Mouse (Mus musculus) midbrain, embryonic 11.5 days (tissue): ENCODE data around the gene Nudt5. TPM values are rescaled to one million over a fixed set of nuclear protein-coding genes. Genes with fewer than 3 reads are reported as not detected.
A peak's percentile ranks its signal among the peaks of the same experiment; 100 is the strongest.

ENCODE experiments used
- ATAC-seq: fragments of 200-750 bp; cut with Nextera tagmentation; 2 replicates; pipeline ENCODE4 v1.8.0; 2017; ENCODE audit warnings: moderate TSS enrichment, moderate library complexity; ENCODE audit not compliant: low FRiP score
- DNase-seq: peaks from one replicate; pipeline ENCODE4 v3.0.0; 2015; ENCODE audit warnings: low spot score; ENCODE audit errors: missing footprints
- H3K27ac ChIP-seq: fragments of 300-500 bp; sonication (generic); 2 replicates; pipeline ENCODE4 v1.5.1; 2014; ENCODE audit warnings: low read depth, low read length
- H3K27me3 ChIP-seq: fragments of 300-500 bp; sonication (generic); 2 replicates; pipeline ENCODE4 v1.6.1; 2014; ENCODE audit warnings: mild to moderate bottlenecking, low read length, moderate library complexity, mixed read lengths; ENCODE audit not compliant: control insufficient read depth, insufficient read depth
- H3K36me3 ChIP-seq: fragments of 300-500 bp; sonication (generic); 2 replicates; pipeline ENCODE4 v1.6.1; 2014; ENCODE audit warnings: mild to moderate bottlenecking, low read length, moderate library complexity, mixed read lengths; ENCODE audit not compliant: control insufficient read depth, insufficient read depth
- H3K4me1 ChIP-seq: fragments of 300-500 bp; sonication (generic); 2 replicates; pipeline ENCODE4 v1.6.1; 2014; ENCODE audit warnings: low read length; ENCODE audit not compliant: control insufficient read depth, insufficient read depth
- H3K4me2 ChIP-seq: fragments of 300-500 bp; sonication (generic); 2 replicates; pipeline ENCODE4 v1.6.1; 2014; ENCODE audit warnings: mild to moderate bottlenecking, moderate library complexity
- H3K4me3 ChIP-seq: fragments of 300-500 bp; sonication (generic); 2 replicates; pipeline ENCODE4 v1.5.1; 2014; ENCODE audit warnings: low read depth, low read length
- H3K9ac ChIP-seq: fragments of 300-500 bp; sonication (generic); 2 replicates; pipeline ENCODE4 v1.6.1; 2014; ENCODE audit warnings: low read length
- H3K9me3 ChIP-seq: fragments of 300-500 bp; sonication (generic); 2 replicates; pipeline ENCODE4 v1.6.1; 2016; ENCODE audit warnings: low read length; ENCODE audit not compliant: control insufficient read depth
- WGBS: fragments of 180-500 bp; shearing (Covaris S2); extraction: QIAGEN DNeasy Blood & Tissue Kit; methylation state at CpG from one replicate; pipeline ENCODE4 v1.1.7; 2014; 5-methylcytosine and 5-hydroxymethylcytosine counted together
- polyA plus RNA-seq: library from polyadenylated mRNA; unstranded; fragments of >200 nt; fragmentation: Nextera tagmentation; extraction: Ambion mirVana; gene quantifications from 2 replicates; pipeline ENCODE4 v1.2.1, GENCODE M21; 2014

Nudt5 gene
- polyA plus RNA-seq, 1 experiment from 2014 or later: 95.4 TPM

- DNase-seq: peak; percentile 100
- ATAC-seq: peak; percentile 100
- Histone ChIP-seq H3K27ac (peak within 1 kb of the TSS; percentile 77), H3K36me3 (peaks cover 3% of the 10 kb centered on the region; the same call in 1 of the 2 replicates), H3K9ac (peak within 1 kb of the TSS; percentile 93), H3K27me3 (no peaks in the 10 kb centered on the region), H3K4me3 (peak within 1 kb of the TSS; percentile 81), H3K4me1 (peaks cover 3% of the 10 kb centered on the region), H3K4me2 (peak within 1 kb of the TSS; percentile 67), H3K9me3 (no peaks in the 10 kb centered on the region)
- under 1% methylated on average over 62 of the region's 62 CpGs for WGBS
These were observed 50.2 kb downstream of the Nudt5 start, which contains the start of gene Sec61a2 for GRCm38 (mm10) chr2:5894843-5895570. Gene Sec61a2, minus strand, starts transcription at chr2:5895432.

GRCm38 (mm10) chr2:5900145-5900544, 55.3 kb downstream of the Nudt5 start:
- no peak for DNase-seq
- Histone ChIP-seq H3K9ac (no peak overlapping the region), H3K4me1 (no peaks in the 10 kb centered on the region), H3K9me3 (no peaks in the 10 kb centered on the region), H3K27me3 (no peaks in the 10 kb centered on the region), H3K4me2 (no peak overlapping the region), H3K36me3 (peaks cover 2% of the 10 kb centered on the region; the same call in 1 of the 2 replicates), H3K4me3 (no peak overlapping the region), H3K27ac (no peak overlapping the region)
- 60% methylated on average over 5 of the region's 5 CpGs for WGBS
- ATAC-seq: no peak

- no peaks in the 10 kb centered on the region for H3K27me3 ChIP-seq
- H3K27ac ChIP-seq: no peak overlapping the region
- no peak overlapping the region for H3K4me2 ChIP-seq
- no peak for ATAC-seq
- H3K9ac ChIP-seq: no peak overlapping the region
- no peaks in the 10 kb centered on the region for H3K4me1 ChIP-seq
- 81% methylated on average over 5 of the region's 5 CpGs for WGBS
- no peak overlapping the region for H3K4me3 ChIP-seq
- no peaks in the 10 kb centered on the region for H3K9me3 ChIP-seq
- no peak for DNase-seq
- H3K36me3 ChIP-seq: peaks cover 2% of the 10 kb centered on the region; the same call in 1 of the 2 replicates
These were observed 61.3 kb downstream of the Nudt5 start for GRCm38 (mm10) chr2:5906092-5906491.

- Histone ChIP-seq H3K4me2 (no peak overlapping the region), H3K4me1 (no peaks in the 10 kb centered on the region), H3K27me3 (no peaks in the 10 kb centered on the region), H3K9me3 (no peaks in the 10 kb centered on the region), H3K4me3 (no peak overlapping the region), H3K27ac (no peak overlapping the region), H3K9ac (no peak overlapping the region), H3K36me3 (peaks cover 2% of the 10 kb centered on the region; the same call in 1 of the 2 replicates)
- DNase-seq (peak; percentile 89), ATAC-seq (no peak)
- 53% methylated on average over 3 of the region's 3 CpGs for WGBS
These were observed 61.8 kb downstream of the Nudt5 start for GRCm38 (mm10) chr2:5906625-5907024.

- H3K9me3 ChIP-seq: no peaks in the 10 kb centered on the region
- H3K27me3 ChIP-seq: no peaks in the 10 kb centered on the region
- H3K4me2 ChIP-seq: no peak overlapping the region
- DNase-seq (no peak), ATAC-seq (no peak)
- H3K9ac ChIP-seq: no peak overlapping the region
- WGBS: 75% methylated on average over 16 of the region's 16 CpGs
- peaks cover 2% of the 10 kb centered on the region; the same call in 1 of the 2 replicates for H3K36me3 ChIP-seq
- no peaks in the 10 kb centered on the region for H3K4me1 ChIP-seq
- H3K27ac ChIP-seq: no peak overlapping the region
- no peak overlapping the region for H3K4me3 ChIP-seq
These were observed 66.6 kb downstream of the Nudt5 start for GRCm38 (mm10) chr2:5911282-5911965.

Other genes starting within 250 kb of the Nudt5 start
- 1.8 and 2.0 TPM in 2 replicates for gene Camk1d, start 130.5 kb upstream of the Nudt5 start, polyA plus RNA-seq
- gene Cdc123, start 145 bp downstream of the Nudt5 start, polyA plus RNA-seq: 287 and 341 TPM in 2 replicates
- 2.2 and 2.5 TPM in 2 replicates for gene Gm13199, start 17.9 kb downstream of the Nudt5 start, polyA plus RNA-seq
- 74.7 and 85.6 TPM in 2 replicates for gene Sec61a2, start 50.4 kb downstream of the Nudt5 start, polyA plus RNA-seq
- gene Dhtkd1, start 97.8 kb downstream of the Nudt5 start, polyA plus RNA-seq: 1.4 and 3.7 TPM in 2 replicates
- gene Upf2, start 106.5 kb downstream of the Nudt5 start, polyA plus RNA-seq: 13.2 and 14.0 TPM in 2 replicates